Mouse (Mus musculus) mesoderm, embryonic 11.5 days (tissue): ENCODE measurements around the gene Gm20388.

Experiments used
- DNase-seq: peaks from one replicate; pipeline ENCODE4 v3.0.0-alpha.2; 2012; ENCODE audit warnings: low read depth, low spot score

The Gm20388 gene

GRCm38 (mm10) chr8:122135494-122135893, 2224.9 kb downstream of the Gm20388 start:
- no peak for DNase-seq

GRCm38 (mm10) chr8:122139784-122140183, 2229.1 kb downstream of the Gm20388 start:
- DNase-seq = peak; percentile 77

GRCm38 (mm10) chr8:122140411-122140810, 2229.8 kb downstream of the Gm20388 start:
- no peak for DNase-seq

DNA sequence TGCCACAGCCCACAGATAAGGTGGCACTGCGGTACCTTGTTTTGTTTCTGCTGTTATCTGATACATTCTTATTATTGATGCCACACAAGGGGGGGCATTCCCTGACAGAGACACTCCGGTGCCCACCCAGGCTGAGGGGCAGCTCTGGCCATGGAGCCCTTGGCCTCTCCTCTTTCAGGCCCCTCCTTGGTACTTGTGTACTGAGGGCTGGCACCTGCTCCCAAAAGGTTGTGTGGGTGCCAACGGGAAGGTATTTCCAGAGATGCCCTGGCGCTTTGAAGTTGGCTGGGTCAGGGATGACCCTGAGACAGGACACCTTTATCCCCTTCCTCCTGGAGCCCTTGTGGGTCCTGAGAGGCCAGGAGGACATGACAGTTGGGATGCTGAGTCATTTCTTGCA, 2231.8 kb downstream of the Gm20388 start:
- DNase-seq = no peak

DNA sequence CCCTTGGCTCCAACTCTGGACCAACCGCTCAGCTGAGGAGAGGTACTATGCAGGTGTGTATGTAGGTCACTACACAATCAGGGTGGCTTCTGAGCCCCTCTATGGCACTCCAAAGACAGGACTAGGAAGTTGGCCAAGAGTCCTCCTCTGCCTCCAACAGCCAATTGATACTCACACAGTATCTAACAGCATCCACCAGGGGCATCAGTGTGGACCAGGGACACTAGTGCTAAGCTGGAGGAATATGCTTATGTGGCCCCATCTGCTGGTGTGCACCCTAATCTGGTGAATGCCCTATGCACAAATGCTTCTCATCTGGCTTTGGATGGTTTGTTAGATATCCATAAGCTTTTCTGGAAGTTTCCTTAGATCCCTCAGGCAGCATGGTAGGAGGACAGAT, 2232.6 kb downstream of the Gm20388 start:
- DNase-seq = no peak

DNA sequence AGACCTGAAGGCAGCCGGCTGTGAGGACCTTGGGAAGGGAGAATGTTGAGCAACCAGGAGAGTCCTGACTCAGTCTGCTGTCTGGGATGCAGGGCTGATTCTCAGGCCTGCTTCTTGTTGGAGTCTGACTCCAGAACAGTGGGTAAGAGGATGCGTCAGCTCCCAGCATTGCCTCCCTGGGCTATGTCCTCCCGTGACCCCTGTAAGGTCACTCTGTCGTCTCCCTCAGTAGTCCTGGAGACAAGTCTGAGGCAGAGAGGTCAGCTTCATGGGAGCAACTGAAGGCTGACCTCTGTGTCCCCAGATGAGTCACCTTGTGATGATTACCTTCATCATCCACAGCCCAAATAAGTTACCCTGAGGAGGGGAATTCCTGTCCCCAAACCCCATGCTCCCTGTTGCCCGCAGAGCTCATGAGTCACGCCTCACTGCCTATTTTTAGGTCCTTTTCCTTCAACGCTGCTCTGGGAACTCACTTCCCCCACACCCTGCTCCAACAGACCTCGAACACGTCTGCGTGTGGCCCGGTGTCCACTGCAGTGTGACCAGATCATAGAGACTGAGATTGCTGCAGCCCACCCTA, 2234.2 kb downstream of the Gm20388 start:
- DNase-seq = no peak

DNA sequence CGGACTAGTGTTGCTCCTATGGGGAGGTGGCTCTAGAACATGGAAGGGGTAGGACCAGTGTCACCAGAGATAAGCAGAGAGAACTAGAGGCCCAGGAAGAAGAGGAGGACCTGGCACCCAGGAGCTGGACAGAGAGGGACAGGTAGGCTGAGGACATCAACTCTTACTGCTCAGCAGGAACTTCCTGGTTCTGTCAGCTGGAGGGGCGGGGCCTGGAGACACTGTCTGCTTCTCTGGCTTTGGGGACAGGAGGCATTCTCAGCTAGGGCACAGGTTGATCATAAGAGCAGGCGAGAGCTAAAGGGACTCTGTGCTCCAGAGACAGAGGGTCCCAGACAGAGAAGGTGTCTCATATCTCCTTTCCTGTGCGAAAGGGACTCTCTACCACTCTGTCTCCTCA, 2238.4 kb downstream of the Gm20388 start:
- DNase-seq = no peak

DNA sequence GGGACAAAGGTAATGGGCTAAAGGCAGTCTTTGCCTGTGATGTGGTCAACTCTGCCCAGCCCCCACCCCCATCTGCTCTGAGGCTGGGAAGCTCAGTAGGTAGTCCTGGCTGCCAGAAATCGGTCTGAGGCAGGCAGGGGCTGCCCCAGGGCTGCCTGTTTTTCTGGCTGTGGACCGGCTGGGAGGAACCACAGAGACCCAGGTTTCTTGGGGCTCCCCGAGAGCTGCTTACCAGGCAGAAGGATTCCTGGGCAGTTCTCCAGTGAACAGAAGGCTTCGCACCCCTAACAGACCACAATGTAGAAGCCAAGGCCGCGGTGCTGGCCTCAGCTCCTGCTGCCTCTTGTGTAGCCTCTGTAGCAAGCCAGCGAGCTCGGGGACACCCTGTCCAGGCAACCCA, 2239.0 kb downstream of the Gm20388 start:
- no peak for DNase-seq

- DNase-seq = no peak
Measured at GRCm38 (mm10) chr8:122151541-122151940, 2240.9 kb downstream of the Gm20388 start.

DNA sequence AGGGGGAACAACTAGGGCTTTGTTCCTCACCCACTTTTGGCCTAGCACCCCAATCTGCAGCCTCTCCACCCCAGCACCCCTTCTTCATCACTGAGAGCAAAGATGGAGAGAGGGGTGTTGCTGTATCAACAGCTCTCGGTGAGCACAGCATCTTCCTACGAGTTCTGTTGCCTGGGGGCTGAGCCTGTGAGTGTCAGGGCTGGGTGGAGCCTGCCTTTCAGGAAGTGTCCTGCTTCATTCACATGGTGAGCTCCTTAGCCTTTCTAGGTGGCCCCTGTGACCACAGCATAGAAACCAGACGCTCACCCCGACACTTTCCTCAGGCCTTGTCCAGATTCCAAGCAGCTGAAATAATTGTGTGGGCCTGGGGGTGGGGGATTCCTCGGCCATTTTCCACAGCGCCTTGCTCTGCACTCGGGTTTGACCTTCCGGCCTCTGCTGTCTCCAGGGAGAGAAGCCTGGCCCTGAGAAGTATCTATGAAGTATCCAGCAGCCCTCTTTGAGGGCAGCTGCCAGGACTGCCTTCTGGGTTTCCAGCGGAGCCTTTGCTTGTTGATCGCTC, 2244.5 kb downstream of the Gm20388 start:
- DNase-seq = peak; percentile 46

GRCm38 (mm10) chr8:122155964-122156363, 2245.3 kb downstream of the Gm20388 start:
- no peak for DNase-seq

- DNase-seq = peak; percentile 73
Measured at GRCm38 (mm10) chr8:122157689-122158088, 2247.0 kb downstream of the Gm20388 start.

DNA sequence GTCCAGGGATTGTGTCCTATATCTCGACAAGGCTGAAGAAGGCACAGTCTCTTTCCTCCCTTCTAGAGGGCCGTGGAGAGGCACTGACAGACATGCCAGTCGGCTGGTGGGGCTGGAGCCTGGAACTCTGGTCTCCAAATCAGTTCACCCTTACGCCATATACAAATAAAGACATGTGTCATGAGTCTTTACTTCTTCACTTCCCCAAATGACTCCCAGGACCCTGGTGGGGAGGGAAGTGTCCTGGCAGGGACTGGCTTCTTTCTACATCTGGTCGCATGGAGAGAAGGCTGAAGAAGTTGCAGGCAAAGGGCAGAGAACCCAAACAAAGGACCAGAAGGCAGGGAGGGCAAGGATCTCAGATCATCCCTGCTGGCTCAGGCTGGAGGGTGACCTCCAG, 2249.5 kb downstream of the Gm20388 start:
- no peak for DNase-seq

- peak; percentile 69 for DNase-seq
Measured at GRCm38 (mm10) chr8:122162992-122163391, 2252.4 kb downstream of the Gm20388 start.

DNA sequence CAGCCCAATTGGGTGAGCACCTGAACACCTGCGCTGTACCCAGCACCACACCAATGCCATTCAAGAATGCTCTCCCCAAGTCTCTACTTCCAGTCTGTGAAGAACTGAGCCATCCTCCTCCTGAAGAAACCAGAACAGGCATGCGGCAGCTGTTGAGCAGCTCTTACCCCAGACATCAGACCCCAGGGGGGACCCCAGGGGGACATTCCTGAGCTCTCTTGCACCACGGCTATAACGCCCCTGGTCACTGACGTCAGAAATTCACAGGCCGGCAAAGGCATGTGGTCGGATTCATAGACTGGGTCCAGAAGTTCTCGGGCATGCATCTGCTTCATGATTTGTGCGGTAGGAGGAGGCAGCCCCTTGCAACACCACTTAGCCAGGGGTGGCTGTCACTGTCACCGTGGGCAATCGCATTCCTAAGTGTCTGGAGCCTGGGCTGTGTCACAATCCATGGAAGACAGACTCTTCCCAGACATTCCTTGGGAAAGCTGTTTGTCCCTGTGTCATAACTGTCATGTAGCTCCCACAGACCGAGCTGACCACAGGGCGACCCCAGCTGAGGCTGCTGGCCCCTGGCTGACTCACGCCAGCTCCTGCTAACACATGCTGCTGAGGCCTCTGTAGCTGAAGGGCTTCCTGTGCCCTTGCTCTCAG, 2256.7 kb downstream of the Gm20388 start:
- DNase-seq = peak; percentile 59

DNA sequence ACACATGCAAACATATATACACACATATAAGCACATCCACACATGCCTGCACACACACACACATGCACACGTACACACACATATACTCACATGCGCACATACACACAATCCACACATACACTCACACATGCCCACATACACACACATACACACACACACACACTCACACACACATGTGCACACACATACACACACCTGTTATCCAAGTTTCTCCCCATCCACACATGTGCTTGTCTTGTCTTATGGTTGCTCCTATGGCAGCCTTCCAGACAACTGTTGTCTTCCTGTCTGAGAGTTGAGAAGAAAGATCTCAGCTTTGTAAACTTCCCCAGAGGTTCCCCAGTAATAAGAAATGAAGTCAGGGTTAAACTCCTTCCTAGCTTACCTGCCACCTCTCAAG, 2258.8 kb downstream of the Gm20388 start:
- DNase-seq = no peak

GRCm38 (mm10) chr8:122171823-122172222, 2261.2 kb downstream of the Gm20388 start:
- DNase-seq = no peak

DNA sequence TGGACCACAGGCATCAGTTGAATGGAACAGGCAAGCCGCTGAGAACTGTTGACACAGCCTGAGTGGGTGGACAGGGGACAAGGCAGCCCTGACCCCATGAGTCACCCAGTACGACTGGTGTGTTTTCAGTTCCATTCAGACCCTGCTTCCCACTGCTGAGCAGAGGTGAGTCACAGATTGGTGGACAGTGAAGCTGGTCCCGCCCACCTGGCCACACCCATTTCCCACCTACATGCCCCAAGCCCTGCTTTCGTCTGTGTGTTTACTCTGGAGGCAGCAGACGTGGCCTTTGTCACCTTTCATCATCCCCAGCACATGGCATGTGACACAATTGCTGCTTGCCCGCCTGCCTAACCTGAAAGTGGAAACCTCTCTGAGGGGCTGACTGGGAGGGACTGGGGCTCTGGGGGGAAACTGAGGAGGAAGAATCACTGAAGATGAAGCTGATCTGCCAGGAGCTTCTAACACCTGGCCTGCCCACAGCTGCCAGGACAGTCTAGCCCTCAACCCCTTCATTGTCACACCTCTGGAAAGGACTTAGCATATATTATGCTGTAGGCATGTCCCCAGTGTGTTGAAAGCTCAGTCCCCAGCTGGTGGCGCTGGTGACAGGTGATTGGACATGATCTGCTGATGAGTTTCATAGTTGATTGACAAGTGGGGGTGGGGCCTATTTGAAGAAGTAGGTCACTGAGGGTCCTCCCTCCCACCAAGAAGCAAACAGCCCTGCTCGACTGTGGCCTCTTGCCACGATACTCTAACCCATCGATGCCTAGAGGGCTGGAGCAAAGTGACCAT, 2263.7 kb downstream of the Gm20388 start:
- DNase-seq = no peak

DNA sequence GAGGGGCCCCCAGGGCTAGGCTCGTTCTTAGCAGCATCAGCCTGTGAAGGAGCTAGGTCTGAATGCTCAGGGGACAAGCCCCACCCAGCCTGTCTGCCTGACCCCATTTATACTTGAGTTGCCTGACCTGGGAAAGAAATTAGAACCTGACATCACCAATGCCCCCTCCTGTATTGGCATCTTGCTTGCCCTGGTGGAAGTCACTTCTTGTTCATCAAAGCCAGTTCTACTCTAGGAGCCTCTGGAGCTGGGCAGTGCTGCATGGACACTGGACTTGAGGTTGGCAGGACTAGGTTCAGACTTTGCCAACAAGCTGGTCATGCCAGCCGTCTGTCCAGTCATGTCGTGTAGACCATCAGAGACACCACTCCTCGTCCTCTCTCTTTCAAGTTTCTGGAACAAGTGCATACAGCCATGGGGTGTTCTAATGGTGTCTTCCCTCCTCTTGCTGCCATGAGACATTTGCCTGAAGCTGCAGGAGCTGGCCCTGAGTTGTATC, 2267.8 kb downstream of the Gm20388 start:
- DNase-seq = no peak

DNA sequence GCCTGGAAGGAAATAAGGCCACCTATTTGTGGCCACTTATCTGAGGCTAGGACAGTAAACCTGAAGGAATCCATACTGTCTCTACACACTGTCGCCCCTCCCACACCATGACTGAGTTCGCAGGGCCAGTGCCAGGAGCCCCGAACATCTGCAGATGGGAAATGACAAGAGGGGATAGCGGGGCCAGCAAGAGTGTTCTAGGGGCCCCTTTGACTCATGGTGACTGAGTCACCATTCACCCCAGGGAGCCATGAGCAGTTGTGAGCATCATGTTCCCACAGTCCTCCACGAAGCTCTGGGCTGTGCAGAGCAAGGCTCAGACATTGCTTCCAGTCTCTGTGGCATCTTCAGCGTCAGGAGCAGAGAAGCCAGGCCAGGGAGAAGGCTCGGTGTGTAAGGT, 2268.7 kb downstream of the Gm20388 start:
- no peak for DNase-seq

DNA sequence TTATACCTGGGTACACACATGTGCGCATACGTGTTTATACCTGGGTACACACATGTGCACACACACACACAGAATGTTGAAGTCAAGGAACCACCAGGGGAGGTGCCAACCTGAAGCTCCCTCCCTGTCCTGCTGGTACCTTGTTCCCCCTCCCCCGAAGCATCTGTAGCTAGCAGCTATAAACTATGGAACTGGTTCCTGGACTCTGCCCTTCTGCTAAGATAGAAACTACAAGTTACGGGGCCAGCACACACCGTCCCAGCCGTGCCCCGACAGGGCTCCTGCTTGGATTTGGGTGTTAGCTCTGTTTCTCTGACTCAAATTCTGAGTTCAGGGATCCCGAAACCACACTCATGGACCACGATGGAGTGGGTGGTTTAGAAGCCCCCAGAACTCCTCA, 2269.5 kb downstream of the Gm20388 start:
- no peak for DNase-seq

GRCm38 (mm10) chr8:122181414-122181813, 2270.8 kb downstream of the Gm20388 start:
- DNase-seq = peak; percentile 49
